Mouse (Mus musculus): Measurements from ENCODE around the gene Tmem88. TPM values are rescaled to one million over a fixed set of nuclear protein-coding genes. Genes with fewer than 3 reads are reported as not detected.

Tmem88 gene
- total and polyA plus RNA-seq, 2 experiments from 2014 or later, result 33.0 to 62.5 TPM

DNA sequence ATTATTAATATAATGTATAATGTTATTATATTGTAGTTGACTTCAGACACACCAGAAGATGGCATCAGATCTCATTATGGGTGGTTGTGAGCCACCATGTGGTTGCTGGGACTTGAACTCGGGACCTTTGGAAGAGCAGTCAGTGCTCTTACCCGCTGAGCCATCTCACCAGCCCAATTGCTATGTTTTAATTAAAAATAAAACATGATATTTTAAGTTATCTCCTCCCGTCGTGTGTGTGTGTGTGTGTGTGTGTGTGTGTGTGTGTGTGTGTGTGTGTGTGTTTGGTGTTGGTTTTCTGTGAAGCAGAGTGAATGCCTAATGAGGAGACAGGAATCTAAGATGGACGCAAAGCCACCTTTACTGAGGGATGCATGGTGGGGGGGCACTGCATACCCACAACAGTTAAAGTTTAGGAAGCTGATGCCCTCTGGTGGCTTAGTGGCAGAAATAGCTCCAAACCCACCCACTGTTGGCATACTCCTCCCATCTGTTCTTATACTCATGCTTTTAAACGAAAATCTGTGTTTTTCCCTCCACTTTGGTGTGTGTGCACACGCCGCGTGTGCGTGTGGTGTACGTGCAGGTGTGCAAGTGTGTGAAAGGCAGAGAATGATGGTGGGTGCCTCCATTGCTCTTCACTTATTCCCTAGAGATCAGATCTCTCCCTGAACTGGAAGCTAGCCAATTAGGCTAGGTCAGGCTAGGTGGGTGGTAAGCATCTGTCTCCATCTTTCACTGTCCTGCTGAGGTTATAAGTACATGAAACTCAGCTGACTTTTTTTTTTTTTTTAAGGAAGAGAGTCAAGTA lies 34.0 kb upstream of the Tmem88 start:
- Histone ChIP-seq H3K4me1 (ENCODE audit: control insufficient read depth, insufficient read depth) (no peaks in the 10 kb centered on the region), H3K9ac (replicated peaks; ENCODE audit: low read depth, low read length) (no peak overlapping the region), H3K4me2 (ENCODE audit: low read depth, low read length) (no peak overlapping the region), H3K36me3 (replicated peaks; ENCODE audit: control insufficient read depth, insufficient read depth, low read length) (no peaks in the 10 kb centered on the region), H3K9me3 (replicated peaks; ENCODE audit: control insufficient read depth, low read length) (no peaks in the 10 kb centered on the region), H3K4me3 (ENCODE audit: low read depth, low read length) (no peak overlapping the region), H3K27me3 (ENCODE audit: control insufficient read depth, insufficient read depth, low read length) (no peaks in the 10 kb centered on the region), H3K27ac (ENCODE audit: low read depth) (no peak overlapping the region)
- peak; percentile 89 for DNase-seq (ENCODE audit: low spot score)
- 35% methylated on average over 11 of the region's 11 CpGs for WGBS
- ATAC-seq (ENCODE audit: insufficient read depth, low read depth), result peak; percentile 81
- TF ChIP-seq CTCF (IDR thresholded peaks at IDR 0.05; ENCODE audit: low read depth) (peak; percentile 87), EP300 (IDR thresholded peaks at IDR 0.05; ENCODE audit: low read depth) (no peak)

DNA sequence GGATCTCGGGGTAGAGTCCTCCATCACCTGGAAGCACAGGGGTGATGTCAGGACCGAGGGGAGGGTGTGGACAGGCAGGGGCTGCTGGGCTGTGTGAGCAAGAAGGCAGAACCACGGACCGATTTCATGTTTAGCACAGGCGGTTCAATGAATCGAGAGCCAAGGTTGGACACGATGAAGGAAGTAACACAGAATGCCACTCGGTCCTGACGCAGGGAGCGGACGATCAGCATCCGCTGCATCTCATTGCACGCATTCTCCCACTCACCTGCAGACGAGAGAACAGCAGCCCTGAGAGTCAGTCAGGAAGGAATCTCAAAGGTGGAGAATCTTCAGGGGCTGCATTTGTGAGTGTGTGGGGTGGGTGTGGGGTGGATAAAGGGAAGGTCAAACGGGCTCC lies 32.6 kb upstream of the Tmem88 start:
- DNase-seq (ENCODE audit: low spot score) (no peak), ATAC-seq (ENCODE audit: insufficient read depth, low read depth) (no peak)
- no peaks in the 10 kb centered on the region for H3K36me3 ChIP-seq (replicated peaks; ENCODE audit: control insufficient read depth, insufficient read depth, low read length)
- H3K27me3 ChIP-seq (ENCODE audit: control insufficient read depth, insufficient read depth, low read length), result no peaks in the 10 kb centered on the region
- H3K9ac ChIP-seq (replicated peaks; ENCODE audit: low read depth, low read length), result no peak overlapping the region
- 85% methylated on average over 15 of the region's 15 CpGs for WGBS
- no peaks in the 10 kb centered on the region for H3K9me3 ChIP-seq (replicated peaks; ENCODE audit: control insufficient read depth, low read length)
- no peak overlapping the region for H3K4me2 ChIP-seq (ENCODE audit: low read depth, low read length)
- no peak overlapping the region for H3K4me3 ChIP-seq (ENCODE audit: low read depth, low read length)
- no peaks in the 10 kb centered on the region for H3K4me1 ChIP-seq (ENCODE audit: control insufficient read depth, insufficient read depth)
- TF ChIP-seq CTCF (IDR thresholded peaks at IDR 0.05; ENCODE audit: low read depth) (no peak), EP300 (IDR thresholded peaks at IDR 0.05; ENCODE audit: low read depth) (no peak)
- no peak overlapping the region for H3K27ac ChIP-seq (ENCODE audit: low read depth)

DNA sequence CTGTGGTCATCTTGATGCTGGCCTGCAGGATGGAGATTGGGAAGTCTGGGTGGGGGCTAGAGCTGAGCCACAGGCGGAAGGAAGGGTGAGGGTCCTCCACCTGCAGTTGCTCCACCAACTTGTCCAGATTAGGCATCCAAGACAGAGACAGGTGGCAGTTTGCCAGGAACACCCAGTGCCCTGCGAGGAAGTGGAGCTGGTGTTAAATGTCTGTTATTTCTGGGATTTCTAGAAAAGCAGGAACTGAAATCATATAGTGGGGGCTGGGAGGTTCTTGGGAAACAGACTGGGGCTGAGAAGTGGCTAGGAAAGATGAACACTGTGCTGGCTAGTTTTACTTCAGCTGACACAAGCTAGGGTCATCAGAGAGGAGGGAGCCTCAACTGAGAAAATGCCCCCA lies 31.3 kb upstream of the Tmem88 start:
- 25% methylated on average over 2 of the region's 2 CpGs for WGBS
- H3K4me3 ChIP-seq (ENCODE audit: low read depth, low read length), result no peak overlapping the region
- H3K4me2 ChIP-seq (ENCODE audit: low read depth, low read length), result no peak overlapping the region
- H3K27ac ChIP-seq (ENCODE audit: low read depth), result no peak overlapping the region
- H3K9me3 ChIP-seq (replicated peaks; ENCODE audit: control insufficient read depth, low read length), result no peaks in the 10 kb centered on the region
- H3K36me3 ChIP-seq (replicated peaks; ENCODE audit: control insufficient read depth, insufficient read depth, low read length), result no peaks in the 10 kb centered on the region
- no peak overlapping the region for H3K9ac ChIP-seq (replicated peaks; ENCODE audit: low read depth, low read length)
- TF ChIP-seq EP300 (IDR thresholded peaks at IDR 0.05; ENCODE audit: low read depth) (no peak), CTCF (IDR thresholded peaks at IDR 0.05; ENCODE audit: low read depth) (no peak)
- H3K4me1 ChIP-seq (ENCODE audit: control insufficient read depth, insufficient read depth), result no peaks in the 10 kb centered on the region
- no peak for ATAC-seq (ENCODE audit: insufficient read depth, low read depth)
- H3K27me3 ChIP-seq (ENCODE audit: control insufficient read depth, insufficient read depth, low read length), result no peaks in the 10 kb centered on the region
- DNase-seq (ENCODE audit: low spot score), result no peak

DNA sequence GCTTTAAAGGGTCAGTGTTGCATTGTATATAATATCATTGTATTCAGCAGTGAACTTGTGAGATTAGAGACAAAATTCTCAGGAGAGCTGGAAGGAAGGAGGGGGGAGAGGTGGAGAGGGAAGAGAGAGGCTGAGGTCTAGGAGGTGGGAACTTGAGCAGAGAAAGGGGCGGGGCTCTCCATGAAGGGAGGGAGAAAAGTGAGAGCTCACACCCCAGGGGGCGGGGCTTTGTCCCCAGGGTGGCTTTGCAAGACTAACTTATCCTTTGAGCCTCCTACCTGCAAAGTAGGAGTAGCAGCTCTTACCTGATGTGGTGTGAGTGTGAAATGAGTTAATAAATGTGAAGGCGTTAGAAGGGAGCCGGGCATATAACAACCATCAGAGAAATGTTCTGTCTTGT lies 30.7 kb upstream of the Tmem88 start:
- H3K9me3 ChIP-seq (replicated peaks; ENCODE audit: control insufficient read depth, low read length), result no peaks in the 10 kb centered on the region
- DNase-seq (ENCODE audit: low spot score) (no peak), ATAC-seq (ENCODE audit: insufficient read depth, low read depth) (0 out of 2 replicates have a peak, but pooled peaks have one; percentile 38)
- TF ChIP-seq CTCF (IDR thresholded peaks at IDR 0.05; ENCODE audit: low read depth), result no peak
- no peak overlapping the region for H3K27ac ChIP-seq (ENCODE audit: low read depth)
- no peaks in the 10 kb centered on the region for H3K4me1 ChIP-seq (ENCODE audit: control insufficient read depth, insufficient read depth)
- no peak overlapping the region for H3K4me3 ChIP-seq (ENCODE audit: low read depth, low read length)
- no peaks in the 10 kb centered on the region for H3K36me3 ChIP-seq (replicated peaks; ENCODE audit: control insufficient read depth, insufficient read depth, low read length)
- H3K4me2 ChIP-seq (ENCODE audit: low read depth, low read length), result no peak overlapping the region
- H3K9ac ChIP-seq (replicated peaks; ENCODE audit: low read depth, low read length), result no peak overlapping the region
- H3K27me3 ChIP-seq (ENCODE audit: control insufficient read depth, insufficient read depth, low read length), result no peaks in the 10 kb centered on the region
- WGBS, result 29% methylated on average over 4 of the region's 4 CpGs

DNA sequence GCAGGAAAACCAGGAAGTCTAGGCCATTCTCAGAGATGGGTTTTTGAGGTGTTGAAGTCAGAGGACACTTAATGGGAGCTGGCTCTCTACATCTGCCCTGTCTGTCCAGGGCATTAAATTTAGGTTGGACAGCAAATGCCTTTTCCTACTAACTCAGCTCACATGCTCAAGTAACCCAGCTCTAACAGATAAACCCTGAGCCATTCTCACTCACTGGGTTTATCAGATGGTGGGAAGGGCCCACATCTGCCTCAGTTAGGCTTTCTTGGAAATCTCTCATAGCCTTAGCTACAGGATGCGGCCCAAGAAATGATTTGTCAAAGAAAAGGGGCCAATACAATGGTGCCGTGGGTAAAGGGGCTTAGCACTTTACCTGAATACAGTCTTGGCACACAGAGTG lies 28.2 kb upstream of the Tmem88 start:
- TF ChIP-seq CTCF (IDR thresholded peaks at IDR 0.05; ENCODE audit: low read depth), result no peak
- no peak for TF ChIP-seq EP300 (IDR thresholded peaks at IDR 0.05; ENCODE audit: low read depth)
- no peak overlapping the region for H3K9ac ChIP-seq (replicated peaks; ENCODE audit: low read depth, low read length)
- no peak overlapping the region for H3K4me3 ChIP-seq (ENCODE audit: low read depth, low read length)
- peaks cover 7% of the 10 kb centered on the region; the same call in 1 of the 2 replicates for H3K27me3 ChIP-seq (ENCODE audit: control insufficient read depth, insufficient read depth, low read length)
- no peak for DNase-seq (ENCODE audit: low spot score)
- no peaks in the 10 kb centered on the region for H3K4me1 ChIP-seq (ENCODE audit: control insufficient read depth, insufficient read depth)
- H3K9me3 ChIP-seq (replicated peaks; ENCODE audit: control insufficient read depth, low read length), result no peaks in the 10 kb centered on the region
- no peak for ATAC-seq (ENCODE audit: insufficient read depth, low read depth)
- H3K27ac ChIP-seq (ENCODE audit: low read depth), result no peak overlapping the region
- WGBS, result 66% methylated on average over 2 of the region's 2 CpGs
- H3K4me2 ChIP-seq (ENCODE audit: low read depth, low read length), result no peak overlapping the region
- H3K36me3 ChIP-seq (replicated peaks; ENCODE audit: control insufficient read depth, insufficient read depth, low read length), result no peaks in the 10 kb centered on the region

DNA sequence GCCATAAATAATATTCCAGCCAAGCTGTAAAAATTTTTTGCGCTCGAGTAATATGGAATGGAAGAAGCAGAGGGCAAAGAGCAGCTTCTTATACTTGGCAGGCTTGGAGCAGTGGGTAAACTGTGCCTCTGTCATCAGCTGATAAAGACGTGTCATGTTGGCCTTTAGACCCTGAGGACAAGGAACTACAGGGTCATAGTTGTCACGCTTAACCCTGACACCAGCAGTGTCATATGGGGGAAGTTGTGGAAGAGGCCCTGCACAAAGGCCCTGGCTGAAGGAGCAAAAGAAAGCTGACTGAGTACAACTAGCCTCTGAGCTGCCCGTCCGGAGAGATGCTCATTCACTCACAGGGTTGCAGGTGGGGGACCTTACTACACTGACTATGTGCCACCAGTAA lies 25.9 kb upstream of the Tmem88 start:
- H3K36me3 ChIP-seq (replicated peaks; ENCODE audit: control insufficient read depth, insufficient read depth, low read length), result no peaks in the 10 kb centered on the region
- ATAC-seq (ENCODE audit: insufficient read depth, low read depth), result no peak
- 49% methylated on average over 6 of the region's 6 CpGs for WGBS

More for the DNA sequence above, 25.9 kb upstream of the Tmem88 start:
- Histone ChIP-seq H3K9me3 (replicated peaks; ENCODE audit: control insufficient read depth, low read length) (no peaks in the 10 kb centered on the region), H3K27me3 (ENCODE audit: control insufficient read depth, insufficient read depth, low read length) (peaks cover 13% of the 10 kb centered on the region; the same call in 1 of the 2 replicates), H3K4me1 (ENCODE audit: control insufficient read depth, insufficient read depth) (peaks cover 11% of the 10 kb centered on the region), H3K4me3 (ENCODE audit: low read depth, low read length) (no peak overlapping the region), H3K4me2 (ENCODE audit: low read depth, low read length) (no peak overlapping the region), H3K9ac (replicated peaks; ENCODE audit: low read depth, low read length) (no peak overlapping the region), H3K27ac (ENCODE audit: low read depth) (no peak overlapping the region)
- no peak for DNase-seq (ENCODE audit: low spot score)
- TF ChIP-seq CTCF (IDR thresholded peaks at IDR 0.05; ENCODE audit: low read depth) (no peak), EP300 (IDR thresholded peaks at IDR 0.05; ENCODE audit: low read depth) (no peak)
